ENCODE assay signal across 20 mouse cellular contexts in the genomic region with DNA sequence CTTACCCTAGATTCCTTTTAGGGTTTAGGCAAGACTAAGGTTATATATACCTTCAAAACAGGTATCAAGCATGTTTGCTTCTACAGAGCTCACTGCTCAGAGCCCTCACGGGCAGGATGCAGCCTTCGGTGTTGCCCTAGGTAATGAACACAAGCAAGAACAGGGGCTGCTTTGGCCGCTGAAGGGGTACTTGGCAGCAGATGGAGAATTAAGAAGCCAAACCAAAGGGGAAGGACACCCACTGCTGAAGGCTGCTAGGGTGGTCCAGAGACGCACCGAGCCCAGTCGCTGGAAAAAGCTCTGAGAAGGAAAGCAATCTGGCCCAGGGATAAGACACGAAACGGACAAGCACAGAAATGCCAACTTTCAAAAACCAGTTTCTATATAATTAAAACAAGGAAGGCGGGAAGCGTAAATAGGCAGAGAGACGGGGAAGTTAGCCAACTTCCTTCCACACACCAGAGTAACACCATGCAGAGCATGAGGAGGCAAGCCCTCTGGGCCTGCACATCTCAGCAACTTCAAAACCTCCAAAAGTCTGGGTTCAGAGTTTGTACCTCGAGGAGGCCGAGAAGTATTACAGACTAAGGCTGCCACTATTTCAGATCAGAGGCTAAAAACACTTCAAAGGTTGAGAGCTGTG. TPM values are rescaled to one million over a fixed set of nuclear protein-coding genes. Genes with fewer than 3 reads are reported as not detected.
A peak's percentile ranks its signal among the peaks of the same experiment; 100 is the strongest.
DNase-seq lines count a peak whose midpoint lies in the region; ATAC-seq and TF ChIP-seq lines count a peak whose summit lies in the region.
"Had no signal": no experiment of that assay in that cellular context is flagged by ENCODE, and none has a peak within 500 bp of the region (broad histone marks: within the 10 kb centered on the region; RNA-seq: fewer than 3 reads in every experiment).

No protein-coding gene starts in this region.

- no peak for ATAC-seq in lung, embryonic 16.5 days (ENCODE audit: low read depth)
- ATAC-seq in limb, embryonic 13.5 days (ENCODE audit: low FRiP score, low read depth), result no peak
- no peak for ATAC-seq in stomach, embryonic 16.5 days (ENCODE audit: insufficient read depth, low FRiP score)
- ATAC-seq in intestine, postnatal 0 days, result no peak
- ATAC-seq: CD4-positive, CD25-positive, alpha-beta regulatory T cell, adult 4 months; inflammation-experienced regulatory T-cells, adult 6 months had no signal

- WGBS in lung, embryonic 16.5 days, result 71% methylated on average over 13 of the region's 13 CpGs
- 44% methylated on average over 13 of the region's 13 CpGs for WGBS in limb, embryonic 13.5 days
- WGBS in stomach, embryonic 16.5 days, result 71% methylated on average over 13 of the region's 13 CpGs
- 78% methylated on average over 13 of the region's 13 CpGs for WGBS in intestine, postnatal 0 days

- no peak overlapping the region; the same call in 1 of the 2 replicates for H3K27ac ChIP-seq in lung, embryonic 16.5 days (ENCODE audit: low read length)
- H3K27ac ChIP-seq in limb, embryonic 13.5 days, result peak overlapping the region; percentile 28; the same call in 1 of the 2 replicates
- H3K27ac ChIP-seq in stomach, embryonic 16.5 days (ENCODE audit: low read length), result peak overlapping the region; percentile 86
- H3K27ac ChIP-seq in intestine, postnatal 0 days (ENCODE audit: low read depth, low read length), result no peak overlapping the region
- H3K27ac ChIP-seq: kidney, postnatal 0 days; midbrain, embryonic 10.5 days had no signal

- peaks cover 61% of the 10 kb centered on the region for H3K4me1 ChIP-seq in lung, embryonic 16.5 days (replicated peaks; ENCODE audit: control insufficient read depth, insufficient read depth, low read length)
- peaks cover 85% of the 10 kb centered on the region for H3K4me1 ChIP-seq in limb, embryonic 13.5 days
- peaks cover 75% of the 10 kb centered on the region for H3K4me1 ChIP-seq in stomach, embryonic 16.5 days (ENCODE audit: control insufficient read depth, insufficient read depth, low read length)
- H3K4me1 ChIP-seq in intestine, postnatal 0 days (replicated peaks; ENCODE audit: control insufficient read depth, insufficient read depth, low read length), result peaks cover 9% of the 10 kb centered on the region

- H3K27me3 ChIP-seq in lung, embryonic 16.5 days (ENCODE audit: control insufficient read depth, insufficient read depth, low read depth, low read length), result no peaks in the 10 kb centered on the region
- H3K27me3 ChIP-seq in limb, embryonic 13.5 days, result no peaks in the 10 kb centered on the region
- no peaks in the 10 kb centered on the region for H3K27me3 ChIP-seq in stomach, embryonic 16.5 days (ENCODE audit: control insufficient read depth, insufficient read depth, low read length)
- H3K27me3 ChIP-seq in intestine, postnatal 0 days (replicated peaks; ENCODE audit: control insufficient read depth, insufficient read depth, low read length), result no peaks in the 10 kb centered on the region

- no peaks in the 10 kb centered on the region for H3K9me3 ChIP-seq in lung, embryonic 16.5 days (ENCODE audit: control insufficient read depth, low read length)
- H3K9me3 ChIP-seq in limb, embryonic 13.5 days, result no peaks in the 10 kb centered on the region
- H3K9me3 ChIP-seq in stomach, embryonic 16.5 days (replicated peaks; ENCODE audit: control insufficient read depth, low read length), result no peaks in the 10 kb centered on the region
- no peaks in the 10 kb centered on the region for H3K9me3 ChIP-seq in intestine, postnatal 0 days (ENCODE audit: control insufficient read depth)
- H3K9me3 ChIP-seq: midbrain, embryonic 10.5 days had no signal

- DNase-seq in heart, adult 11 months, result peak; percentile 93
- DNase-seq in heart, postnatal 25 days (ENCODE audit: low spot score), result no peak
- DNase-seq in lung, adult 18-20 months, result no peak
- no peak for DNase-seq in embryo, embryonic 9.5 days (ENCODE audit: extremely low spot score)
- DNase-seq: adrenal gland, adult 2 months; cerebellum, adult 9-11 months; heart, postnatal 36 days; lung, postnatal 10 days; right cerebral cortex, adult 18-20 months; spleen, adult 18-20 months; thymus, postnatal 36 days had no signal

- peaks cover 3% of the 10 kb centered on the region for H3K36me3 ChIP-seq in lung, embryonic 16.5 days (ENCODE audit: control insufficient read depth, insufficient read depth, low read length)
- peaks cover 13% of the 10 kb centered on the region for H3K36me3 ChIP-seq in limb, embryonic 13.5 days
- H3K36me3 ChIP-seq in stomach, embryonic 16.5 days (ENCODE audit: control insufficient read depth, insufficient read depth, low read length), result 0 out of 2 replicates have a peak, but pooled peaks cover 8% of the 10 kb centered on the region
- H3K36me3 ChIP-seq in intestine, postnatal 0 days (ENCODE audit: control insufficient read depth, insufficient read depth), result peaks cover 9% of the 10 kb centered on the region; the same call in 1 of the 2 replicates

- TF ChIP-seq CTCF in intestine, postnatal 0 days (IDR thresholded peaks at IDR 0.05; ENCODE audit: low read depth), result no peak

- H3K4me3 ChIP-seq in lung, embryonic 16.5 days (ENCODE audit: low read length), result no peak overlapping the region
- H3K4me3 ChIP-seq in limb, embryonic 13.5 days, result no peak overlapping the region
- H3K4me3 ChIP-seq in stomach, embryonic 16.5 days (replicated peaks; ENCODE audit: low read length), result no peak overlapping the region
- no peak overlapping the region for H3K4me3 ChIP-seq in intestine, postnatal 0 days (ENCODE audit: low read depth, low read length)
- H3K4me3 ChIP-seq: midbrain, embryonic 10.5 days had no signal

- intact Hi-C loops in heart, postnatal 25 days (cut with DNase I), result no loop called here

- H3K9ac ChIP-seq in lung, embryonic 16.5 days (ENCODE audit: low read length), result 0 out of 2 replicates have a peak overlapping the region, but pooled peaks have one; percentile 4
- H3K9ac ChIP-seq in limb, embryonic 13.5 days, result no peak overlapping the region
- peak overlapping the region; percentile 8; the same call in 1 of the 2 replicates for H3K9ac ChIP-seq in stomach, embryonic 16.5 days (ENCODE audit: low read length)
- H3K9ac ChIP-seq in intestine, postnatal 0 days (ENCODE audit: low read depth, low read length), result no peak overlapping the region

- H3K4me2 ChIP-seq in lung, embryonic 16.5 days (ENCODE audit: low read depth, low read length), result no peak overlapping the region
- H3K4me2 ChIP-seq in limb, embryonic 13.5 days (replicated peaks), result peak overlapping the region; percentile 19; the same call in 1 of the 2 replicates
- H3K4me2 ChIP-seq in stomach, embryonic 16.5 days (ENCODE audit: low read depth, low read length), result peak overlapping the region; percentile 20
- no peak overlapping the region for H3K4me2 ChIP-seq in intestine, postnatal 0 days (replicated peaks; ENCODE audit: low read depth)

RNA-seq across cellular contexts. Expression of gene Rgmb, which starts 18.6 kb away (rescaled TPM):
- 10 to 100 TPM; 21.4 to 30.0 TPM for total RNA-seq in heart, postnatal 25 days (2021)
- 10.5 and 12.4 TPM in 2 replicates for polyA plus RNA-seq in lung, embryonic 16.5 days (2015; fragmentation: Nextera tagmentation; extraction: Ambion mirVana)
- polyA plus RNA-seq in limb, embryonic 13.5 days (2015; fragmentation: Nextera tagmentation; extraction: Ambion mirVana), result 20.0 and 20.2 TPM in 2 replicates
- polyA plus RNA-seq in stomach, embryonic 16.5 days (2015; fragmentation: Nextera tagmentation; extraction: Ambion mirVana), result 30.3 and 36.6 TPM in 2 replicates
- 27.7 and 33.8 TPM in 2 replicates for polyA plus RNA-seq in intestine, postnatal 0 days (2015; fragmentation: Nextera tagmentation; extraction: Ambion mirVana)
- total RNA-seq: MEL had no signal

Comparison
In these comparisons a context has a peak if more than half of its experiments do, and no peak if none do; other contexts are left out.
1. H3K27ac ChIP-seq: peak in limb, embryonic 13.5 days (single experiment) and stomach, embryonic 16.5 days (single experiment); none in lung, embryonic 16.5 days (single experiment) and intestine, postnatal 0 days (single experiment).
2. H3K4me2 ChIP-seq: peak in limb, embryonic 13.5 days (single experiment) and stomach, embryonic 16.5 days (single experiment); none in lung, embryonic 16.5 days (single experiment) and intestine, postnatal 0 days (single experiment).
3. H3K9ac ChIP-seq: peak in lung, embryonic 16.5 days (single experiment) and stomach, embryonic 16.5 days (single experiment); none in limb, embryonic 13.5 days (single experiment) and intestine, postnatal 0 days (single experiment).